Mouse (Mus musculus): ENCODE measurements at regions not wholly inside any gene's neighbourhood (a gene's known extent, or its start where the extent isn't known, plus 50 kb on each side); places are given as distances from the start of the nearest gene placed in this dataset.

GRCm38 (mm10) chr12:98337644-98338043 lies 69.2 kb downstream of the Gpr65 start:
- TF ChIP-seq CTCF (IDR thresholded peaks at IDR 0.05; ENCODE audit: low read depth) (no peak), EP300 (optimal IDR thresholded peaks at IDR 0.05) (no peak)

Measured in stomach, postnatal 0 days (tissue).